ENCODE assay signal across 33 mouse cellular contexts in genomic region chr6:60819272-60819671, GRCm38 (mm10). TPM values are rescaled to one million over a fixed set of nuclear protein-coding genes. Genes with fewer than 3 reads are reported as not detected.
"Had no signal": no experiment of that assay in that cellular context is flagged by ENCODE, and none has a peak within 500 bp of the region (broad histone marks: within the 10 kb centered on the region; RNA-seq: fewer than 3 reads in every experiment).

No protein-coding gene starts in this region.

- H3K4me3 ChIP-seq: heart, embryonic 12.5 days; heart, embryonic 13.5 days; heart, embryonic 15.5 days; hindbrain, embryonic 10.5 days; hindbrain, embryonic 12.5 days; hindbrain, embryonic 13.5 days; hindbrain, embryonic 15.5 days; intestine, embryonic 15.5 days; kidney, embryonic 15.5 days; left cerebral cortex, adult 2 months had no signal

- H3K27ac ChIP-seq: heart, embryonic 13.5 days; heart, embryonic 15.5 days; hindbrain, embryonic 10.5 days; hindbrain, embryonic 12.5 days; hindbrain, embryonic 13.5 days; hindbrain, embryonic 14.5 days; hindbrain, embryonic 15.5 days; hindbrain, postnatal 0 days; intestine, embryonic 15.5 days; kidney, embryonic 15.5 days; kidney, postnatal 0 days; left cerebral cortex, adult 2 months had no signal

- H3K27me3 ChIP-seq: heart, embryonic 12.5 days; heart, embryonic 13.5 days; heart, embryonic 15.5 days; hindbrain, embryonic 12.5 days; hindbrain, embryonic 13.5 days; hindbrain, embryonic 15.5 days; intestine, embryonic 15.5 days; kidney, embryonic 15.5 days had no signal

- DNase-seq: heart, postnatal 10 days; heart, postnatal 14 days; heart, postnatal 36 days; heart, postnatal 4 days; kidney, adult 11 months; kidney, adult 18-20 months; kidney, adult 2 months; kidney, adult 8-10 months; kidney, adult 9 months; kidney, postnatal 10 days; kidney, postnatal 14 days; kidney, postnatal 25 days; kidney, postnatal 36 days; kidney, postnatal 4 days; layer of hippocampus, adult 9-11 months; layer of hippocampus, postnatal 36 days had no signal

- ATAC-seq: hindbrain, embryonic 16.5 days; hindbrain, postnatal 0 days; inflammation-experienced regulatory T-cells, adult 6 months; intestine, embryonic 15.5 days; intestine, embryonic 16.5 days; intestine, postnatal 0 days had no signal

RNA-seq across cellular contexts. Expression of gene Snca, which starts 10.4 kb away (rescaled TPM):
- polyA plus RNA-seq: inflammation-experienced regulatory T-cells, adult 6 months had no signal
